Mouse (Mus musculus) gastrocnemius, postnatal 10 days (tissue): ENCODE results near the gene Vat1l. TPM values are rescaled to one million over a fixed set of nuclear protein-coding genes. Genes with fewer than 3 reads are reported as not detected.
A peak's percentile ranks its signal among the peaks of the same experiment; 100 is the strongest.

ENCODE experiments used
- DNase-seq: peaks from one replicate; pipeline ENCODE4 v3.0.0; 2021; ENCODE audit warnings: mixed read lengths
- total RNA-seq, 2 experiments: library from RNA; stranded (reverse); gene quantifications; 2 replicates each; pipeline ENCODE4 v1.2.3; 2021

Gene Vat1l
- total RNA-seq, 2 experiments from 2014 or later: 4.9 to 7.3 TPM

GRCm38 (mm10) chr8:114295749-114296067, 90.3 kb downstream of the Vat1l start:
- DNase-seq: no peak

GRCm38 (mm10) chr8:114298253-114298652, 92.8 kb downstream of the Vat1l start:
- no peak for DNase-seq

GRCm38 (mm10) chr8:114300072-114300471, 94.7 kb downstream of the Vat1l start:
- DNase-seq: no peak

- DNase-seq: peak; percentile 28
Observed at GRCm38 (mm10) chr8:114306296-114306695, 100.9 kb downstream of the Vat1l start.

GRCm38 (mm10) chr8:114314669-114315325, 109.4 kb downstream of the Vat1l start:
- no peak for DNase-seq

GRCm38 (mm10) chr8:114318161-114318560, 112.7 kb downstream of the Vat1l start:
- no peak for DNase-seq

- DNase-seq: no peak
Observed at GRCm38 (mm10) chr8:114322096-114322495, 116.7 kb downstream of the Vat1l start.

GRCm38 (mm10) chr8:114331928-114332327, 126.5 kb downstream of the Vat1l start:
- DNase-seq: no peak

GRCm38 (mm10) chr8:114332949-114333348, 127.5 kb downstream of the Vat1l start:
- no peak for DNase-seq

- DNase-seq: no peak
Observed at GRCm38 (mm10) chr8:114335721-114336120, 130.3 kb downstream of the Vat1l start.

- no peak for DNase-seq
Observed at GRCm38 (mm10) chr8:114342276-114342675, 136.9 kb downstream of the Vat1l start.

- DNase-seq: no peak
Observed at GRCm38 (mm10) chr8:114344789-114345188, 139.4 kb downstream of the Vat1l start.

GRCm38 (mm10) chr8:114346045-114346444, 140.6 kb downstream of the Vat1l start:
- no peak for DNase-seq

GRCm38 (mm10) chr8:114351643-114352427, 146.4 kb downstream of the Vat1l start:
- no peak for DNase-seq

- DNase-seq: no peak
Observed at GRCm38 (mm10) chr8:114360506-114360905, 155.1 kb downstream of the Vat1l start.

- no peak for DNase-seq
Observed at GRCm38 (mm10) chr8:114363167-114363566, 157.8 kb downstream of the Vat1l start.

GRCm38 (mm10) chr8:114363656-114364055, 158.2 kb downstream of the Vat1l start:
- DNase-seq: no peak

GRCm38 (mm10) chr8:114369038-114369976, 163.9 kb downstream of the Vat1l start:
- DNase-seq: peak; percentile 82

- DNase-seq: no peak
Observed at GRCm38 (mm10) chr8:114374390-114374789, 169.0 kb downstream of the Vat1l start.

- DNase-seq: no peak
Observed at GRCm38 (mm10) chr8:114384189-114384588, 178.8 kb downstream of the Vat1l start.

- DNase-seq: no peak
Observed at GRCm38 (mm10) chr8:114387494-114387893, 182.1 kb downstream of the Vat1l start.

GRCm38 (mm10) chr8:114390465-114391254, 185.2 kb downstream of the Vat1l start:
- no peak for DNase-seq
